9 mouse cellular contexts compared by ENCODE assay signal in the genomic region with DNA sequence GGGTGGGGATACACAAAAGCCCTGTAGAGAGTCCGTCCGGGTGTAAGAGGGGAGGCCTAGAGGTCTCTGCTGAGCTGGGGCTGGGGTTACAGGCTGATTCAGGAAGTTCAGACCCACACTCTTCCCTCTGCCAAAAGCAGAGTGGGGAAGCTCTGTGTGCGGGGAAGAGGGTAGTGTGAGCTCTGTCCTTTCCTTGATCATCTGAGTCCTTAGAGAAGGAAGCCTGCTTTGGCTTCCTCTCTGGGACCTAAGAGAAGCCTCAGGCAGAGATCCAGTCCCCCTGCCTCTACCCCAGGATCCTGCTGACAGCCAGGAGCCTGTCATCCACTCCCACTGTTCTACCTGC. TPM values are rescaled to one million over a fixed set of nuclear protein-coding genes. Genes with fewer than 3 reads are reported as not detected.
DNase-seq lines count a peak whose midpoint lies in the region; ATAC-seq lines count a peak whose summit lies in the region.
"Had no signal": no experiment of that assay in that cellular context is flagged by ENCODE, and none has a peak within 500 bp of the region (broad histone marks: within the 10 kb centered on the region; RNA-seq: fewer than 3 reads in every experiment).

No protein-coding gene starts in this region.

- peaks cover 66% of the 10 kb centered on the region for H3K36me3 ChIP-seq in kidney, embryonic 15.5 days
- peaks cover 2% of the 10 kb centered on the region for H3K36me3 ChIP-seq in embryonic facial prominence, embryonic 11.5 days (replicated peaks; ENCODE audit: control insufficient read depth, insufficient read depth, low read depth, low read length)
- peaks cover 44% of the 10 kb centered on the region for H3K36me3 ChIP-seq in hindbrain, embryonic 14.5 days (replicated peaks; ENCODE audit: control insufficient read depth, insufficient read depth)
- peaks cover 50% of the 10 kb centered on the region for H3K36me3 ChIP-seq in midbrain, embryonic 14.5 days (ENCODE audit: control insufficient read depth, insufficient read depth, low read length)

- no peak for DNase-seq in kidney, adult 18-20 months
- no peak for DNase-seq in embryonic facial prominence, embryonic 11.5 days (ENCODE audit: low spot score)
- DNase-seq in hindbrain, embryonic 14.5 days (ENCODE audit: low spot score), result no peak
- no peak for DNase-seq in midbrain, embryonic 14.5 days
- no peak for DNase-seq in gastrocnemius, adult 8-10 months (ENCODE audit: low spot score in 2 of 2)
- no peak for DNase-seq in urinary bladder, postnatal 10 days (ENCODE audit: low spot score)
- no peak for DNase-seq in left cerebral cortex, postnatal 4 days
- DNase-seq: cerebellum, adult 8-10 months had no signal

- peak overlapping the region; percentile 95 for H3K4me3 ChIP-seq in kidney, embryonic 15.5 days (replicated peaks)
- H3K4me3 ChIP-seq in embryonic facial prominence, embryonic 11.5 days (ENCODE audit: low read depth, low read length), result no peak overlapping the region
- H3K4me3 ChIP-seq in hindbrain, embryonic 14.5 days (replicated peaks; ENCODE audit: low read length), result peak overlapping the region; percentile 97
- peak overlapping the region; percentile 98 for H3K4me3 ChIP-seq in midbrain, embryonic 14.5 days (replicated peaks; ENCODE audit: low read depth, low read length)

- ATAC-seq in kidney, embryonic 15.5 days (replicated peaks; ENCODE audit: low FRiP score), result no peak
- no peak for ATAC-seq in embryonic facial prominence, embryonic 11.5 days (replicated peaks; ENCODE audit: insufficient number of reproducible peaks, low FRiP score, low TSS enrichment, low read depth)
- no peak for ATAC-seq in hindbrain, embryonic 14.5 days (ENCODE audit: low FRiP score)
- ATAC-seq in midbrain, embryonic 14.5 days (ENCODE audit: low FRiP score, low TSS enrichment), result no peak

- H3K27me3 ChIP-seq in kidney, embryonic 15.5 days, result no peaks in the 10 kb centered on the region
- no peaks in the 10 kb centered on the region for H3K27me3 ChIP-seq in embryonic facial prominence, embryonic 11.5 days (ENCODE audit: control insufficient read depth, insufficient read depth, low read length)
- H3K27me3 ChIP-seq in hindbrain, embryonic 14.5 days (ENCODE audit: control insufficient read depth, insufficient read depth, low read length), result no peaks in the 10 kb centered on the region
- no peaks in the 10 kb centered on the region for H3K27me3 ChIP-seq in midbrain, embryonic 14.5 days (ENCODE audit: control insufficient read depth, insufficient read depth, low read length)

- peak overlapping the region; percentile 100; the same call in 1 of the 2 replicates for H3K27ac ChIP-seq in kidney, embryonic 15.5 days
- no peak overlapping the region for H3K27ac ChIP-seq in embryonic facial prominence, embryonic 11.5 days (replicated peaks; ENCODE audit: low read depth, low read length)
- peak overlapping the region; percentile 83 for H3K27ac ChIP-seq in hindbrain, embryonic 14.5 days
- peak overlapping the region; percentile 98 for H3K27ac ChIP-seq in midbrain, embryonic 14.5 days (replicated peaks; ENCODE audit: low read depth, low read length)

- no peaks in the 10 kb centered on the region for H3K9me3 ChIP-seq in kidney, embryonic 15.5 days (replicated peaks)
- H3K9me3 ChIP-seq in embryonic facial prominence, embryonic 11.5 days (replicated peaks; ENCODE audit: control insufficient read depth, low read length), result no peaks in the 10 kb centered on the region
- no peaks in the 10 kb centered on the region for H3K9me3 ChIP-seq in hindbrain, embryonic 14.5 days (ENCODE audit: control insufficient read depth, low read length)
- H3K9me3 ChIP-seq in midbrain, embryonic 14.5 days (ENCODE audit: control insufficient read depth, low read length), result no peaks in the 10 kb centered on the region

- intact Hi-C loops in left cerebral cortex, postnatal 4 days (cut with DNase I), result no loop called here

- 62% methylated on average over 3 of the region's 3 CpGs for WGBS in kidney, embryonic 15.5 days
- WGBS in embryonic facial prominence, embryonic 11.5 days, result 75% methylated on average over 3 of the region's 3 CpGs
- WGBS in hindbrain, embryonic 14.5 days, result 19% methylated on average over 3 of the region's 3 CpGs
- 27% methylated on average over 3 of the region's 3 CpGs for WGBS in midbrain, embryonic 14.5 days

- peak overlapping the region; percentile 75 for H3K4me2 ChIP-seq in kidney, embryonic 15.5 days
- peak overlapping the region; percentile 1; the same call in 1 of the 2 replicates for H3K4me2 ChIP-seq in embryonic facial prominence, embryonic 11.5 days (ENCODE audit: low read depth, low read length)
- H3K4me2 ChIP-seq in hindbrain, embryonic 14.5 days (replicated peaks), result peak overlapping the region; percentile 96
- H3K4me2 ChIP-seq in midbrain, embryonic 14.5 days (ENCODE audit: low read length), result peak overlapping the region; percentile 99

- peak overlapping the region; percentile 37 for H3K9ac ChIP-seq in kidney, embryonic 15.5 days
- peak overlapping the region; percentile 35; the same call in 1 of the 2 replicates for H3K9ac ChIP-seq in embryonic facial prominence, embryonic 11.5 days (replicated peaks; ENCODE audit: low read length)
- peak overlapping the region; percentile 59 for H3K9ac ChIP-seq in hindbrain, embryonic 14.5 days
- H3K9ac ChIP-seq in midbrain, embryonic 14.5 days (replicated peaks; ENCODE audit: low read length), result peak overlapping the region; percentile 66

- peaks cover 72% of the 10 kb centered on the region for H3K4me1 ChIP-seq in kidney, embryonic 15.5 days
- H3K4me1 ChIP-seq in embryonic facial prominence, embryonic 11.5 days (ENCODE audit: control insufficient read depth, insufficient read depth, low read length), result peaks cover 3% of the 10 kb centered on the region
- peaks cover 58% of the 10 kb centered on the region for H3K4me1 ChIP-seq in hindbrain, embryonic 14.5 days (replicated peaks; ENCODE audit: control insufficient read depth, insufficient read depth, low read length)
- peaks cover 46% of the 10 kb centered on the region for H3K4me1 ChIP-seq in midbrain, embryonic 14.5 days (ENCODE audit: control insufficient read depth, insufficient read depth, low read length)

RNA-seq across cellular contexts. Expression of gene Trim8, which starts 4.8 kb away (rescaled TPM):
- polyA plus RNA-seq in kidney, embryonic 15.5 days (2015; fragmentation: Nextera tagmentation; extraction: Ambion mirVana), result 24.6 and 28.7 TPM in 2 replicates
- polyA plus RNA-seq in embryonic facial prominence, embryonic 11.5 days (2014; fragmentation: Nextera tagmentation; extraction: Ambion mirVana), result 17.8 and 18.6 TPM in 2 replicates
- 37.5 and 39.4 TPM in 2 replicates for polyA plus RNA-seq in hindbrain, embryonic 14.5 days (2014; fragmentation: Nextera tagmentation; extraction: Ambion mirVana)
- polyA plus RNA-seq in midbrain, embryonic 14.5 days (2014; fragmentation: Nextera tagmentation; extraction: Ambion mirVana), result 36.5 and 38.5 TPM in 2 replicates
- total RNA-seq in gastrocnemius, adult 8-10 months (2022), result 10 to 100 TPM; 22.0 to 24.0 (median 22.7) TPM
- 100 to 1,000 TPM; 113 to 119 TPM for total RNA-seq in left cerebral cortex, postnatal 4 days (2021)

Comparison
In these comparisons a context has a peak if more than half of its experiments do, and no peak if none do; other contexts are left out.
1. H3K4me2 ChIP-seq: peak in every context shown above with its lines; median percentile 99 in midbrain, embryonic 14.5 days; 96 in hindbrain, embryonic 14.5 days; 75 in kidney, embryonic 15.5 days; 1 in embryonic facial prominence, embryonic 11.5 days.